8 mouse cellular contexts compared by ENCODE assay signal in the genomic region with DNA sequence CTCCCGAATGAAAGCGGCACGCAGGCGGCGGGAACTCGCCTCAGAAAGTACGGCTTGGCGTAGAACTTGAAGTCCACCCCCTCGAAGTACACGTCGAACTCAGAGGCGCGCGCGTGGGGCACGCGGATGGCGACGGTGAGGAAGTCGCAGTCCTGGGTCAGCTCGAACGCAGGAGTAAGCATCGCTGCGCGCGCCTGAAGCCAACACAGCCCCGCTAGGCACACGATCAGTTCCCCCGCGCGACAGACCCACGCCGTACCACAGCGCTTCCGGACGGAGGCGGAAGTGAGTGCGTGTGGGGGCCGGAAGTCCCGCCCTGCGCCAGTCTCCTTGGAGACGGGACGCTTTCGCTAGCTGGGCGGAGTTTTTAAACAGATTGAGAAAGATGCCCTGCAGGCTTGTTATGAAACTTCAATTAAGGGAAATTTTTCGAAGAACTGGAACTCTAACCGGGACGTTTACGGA. TPM values are rescaled to one million over a fixed set of nuclear protein-coding genes. Genes with fewer than 3 reads are reported as not detected.
DNase-seq lines count a peak whose midpoint lies in the region; ATAC-seq lines count a peak whose summit lies in the region.

Gene Shq1 (minus strand): TSS at position 278 of the 465 bp plus-strand sequence.

- no peaks in the 10 kb centered on the region for H3K27me3 ChIP-seq in intestine, embryonic 14.5 days (replicated peaks; ENCODE audit: control insufficient read depth, insufficient read depth, low read length)

- H3K4me3 ChIP-seq in intestine, embryonic 14.5 days (ENCODE audit: low read depth, low read length) = peak within 1 kb of the TSS; percentile 85

- ATAC-seq in intestine, embryonic 14.5 days (replicated peaks; ENCODE audit: low FRiP score, low TSS enrichment, low read depth) = peak; percentile 89

- H3K9ac ChIP-seq in intestine, embryonic 14.5 days (ENCODE audit: low read length) = peak within 1 kb of the TSS; percentile 55

- peaks cover 14% of the 10 kb centered on the region for H3K4me1 ChIP-seq in intestine, embryonic 14.5 days (replicated peaks; ENCODE audit: control insufficient read depth, insufficient read depth, low read length)

- no peak within 1 kb of the TSS for H3K27ac ChIP-seq in intestine, embryonic 14.5 days (ENCODE audit: low read depth)

- no peaks in the 10 kb centered on the region for H3K36me3 ChIP-seq in intestine, embryonic 14.5 days (ENCODE audit: control insufficient read depth, insufficient read depth, low read length)

- peak; percentile 85 to 86 for DNase-seq in adrenal gland, adult 18-20 months (ENCODE audit: low spot score in 2 of 2)
- peak; percentile 93 for DNase-seq in embryo, embryonic 11 days
- DNase-seq in gastrocnemius, postnatal 25 days = peak; percentile 77
- peak; percentile 91 for DNase-seq in intestine, embryonic 14.5 days (ENCODE audit: low spot score)
- peak; percentile 87 to 90 for DNase-seq in left cerebral cortex, postnatal 14 days (ENCODE audit: low spot score in 2 of 2)
- DNase-seq in mesoderm, embryonic 11.5 days (ENCODE audit: low read depth, low spot score) = peak; percentile 90
- peak; percentile 71 to 77 for DNase-seq in right cerebral cortex, postnatal 36 days (ENCODE audit: low spot score in 2 of 2)
- peak; percentile 77 for DNase-seq in yolk sac, embryonic 10.5 days (ENCODE audit: low spot score)

- WGBS in intestine, embryonic 14.5 days = under 1% methylated on average over 49 of the region's 49 CpGs

- no peaks in the 10 kb centered on the region for H3K9me3 ChIP-seq in intestine, embryonic 14.5 days (ENCODE audit: control insufficient read depth, low read length)

- intact Hi-C loops in left cerebral cortex, postnatal 14 days (cut with DNase I) = loop anchor here (5.0 to 10.0 kb wide), 2 partner anchors 526 to 584 kb away; no protein-coding TSS in a partner anchor

- peak within 1 kb of the TSS; percentile 84 for H3K4me2 ChIP-seq in intestine, embryonic 14.5 days (ENCODE audit: low read length)

RNA-seq across cellular contexts. Expression of gene Shq1, which starts in this region (rescaled TPM):
- 10 to 100 TPM in 1 of 2 experiments, 1 to 10 TPM in 1; 9.0 to 10.6 TPM for total RNA-seq in adrenal gland, adult 18-20 months (2021)
- total RNA-seq in gastrocnemius, postnatal 25 days (2021) = 1 to 10 TPM; 1.7 to 1.9 TPM
- polyA plus RNA-seq in intestine, embryonic 14.5 days (2014; fragmentation: Nextera tagmentation; extraction: Ambion mirVana) = 16.6 and 18.6 TPM in 2 replicates
- total RNA-seq in left cerebral cortex, postnatal 14 days (2021) = 1 to 10 TPM; 5.3 to 7.0 TPM
